Mouse (Mus musculus) hindbrain, embryonic 16.5 days (tissue): ENCODE measurements around the gene Rcan2. TPM values are rescaled to one million over a fixed set of nuclear protein-coding genes. Genes with fewer than 3 reads are reported as not detected.

Source experiments
- ATAC-seq: fragments of 200-750 bp; cut with Nextera tagmentation; 2 replicates; pipeline ENCODE4 v1.8.0; 2017; ENCODE audit warnings: moderate TSS enrichment, moderate library complexity
- H3K27ac ChIP-seq: fragments of 300-500 bp; sonication (generic); 2 replicates; pipeline ENCODE4 v1.5.1; 2014; ENCODE audit warnings: low read depth, mild to moderate bottlenecking, control low read depth, low read length, moderate library complexity
- H3K27me3 ChIP-seq: fragments of 300-500 bp; sonication (generic); replicated peaks from 2 replicates; pipeline ENCODE4 v1.6.1; 2014; ENCODE audit warnings: low read length; ENCODE audit not compliant: control insufficient read depth, insufficient read depth
- H3K36me3 ChIP-seq: fragments of 300-500 bp; sonication (generic); 2 replicates; pipeline ENCODE4 v1.6.1; 2014; ENCODE audit warnings: mild to moderate bottlenecking, low read length, moderate library complexity, mixed read lengths; ENCODE audit not compliant: control insufficient read depth, insufficient read depth
- H3K4me1 ChIP-seq: fragments of 300-500 bp; sonication (generic); 2 replicates; pipeline ENCODE4 v1.6.1; 2014; ENCODE audit warnings: low read depth, low read length; ENCODE audit not compliant: control insufficient read depth, insufficient read depth
- H3K4me2 ChIP-seq: fragments of 300-500 bp; sonication (generic); 2 replicates; pipeline ENCODE4 v1.6.1; 2014; ENCODE audit warnings: mild to moderate bottlenecking, low read length, control low read depth, moderate library complexity
- H3K4me3 ChIP-seq: fragments of 300-500 bp; sonication (generic); 2 replicates; pipeline ENCODE4 v1.5.1; 2014; ENCODE audit warnings: mild to moderate bottlenecking, low read length, control low read depth, moderate library complexity
- H3K9ac ChIP-seq: fragments of 300-500 bp; sonication (generic); 2 replicates; pipeline ENCODE4 v1.6.1; 2014; ENCODE audit warnings: low read depth, mild to moderate bottlenecking, control low read depth, low read length, moderate library complexity
- H3K9me3 ChIP-seq: fragments of 300-500 bp; sonication (generic); 2 replicates; pipeline ENCODE4 v1.6.1; 2014; ENCODE audit warnings: mild to moderate bottlenecking, low read length, moderate library complexity; ENCODE audit not compliant: control insufficient read depth
- WGBS: fragments of 180-500 bp; shearing (Covaris S2); extraction: QIAGEN DNeasy Blood & Tissue Kit; methylation state at CpG from one replicate; pipeline ENCODE4 v1.1.7; 2014; 5-methylcytosine and 5-hydroxymethylcytosine counted together
- polyA plus RNA-seq: library from polyadenylated mRNA; unstranded; fragments of >200 nt; fragmentation: Nextera tagmentation; extraction: Ambion mirVana; gene quantifications from 2 replicates; pipeline ENCODE4 v1.2.1, GENCODE M21; 2015

The Rcan2 gene
- 136 and 147 TPM in 2 replicates for polyA plus RNA-seq

DNA sequence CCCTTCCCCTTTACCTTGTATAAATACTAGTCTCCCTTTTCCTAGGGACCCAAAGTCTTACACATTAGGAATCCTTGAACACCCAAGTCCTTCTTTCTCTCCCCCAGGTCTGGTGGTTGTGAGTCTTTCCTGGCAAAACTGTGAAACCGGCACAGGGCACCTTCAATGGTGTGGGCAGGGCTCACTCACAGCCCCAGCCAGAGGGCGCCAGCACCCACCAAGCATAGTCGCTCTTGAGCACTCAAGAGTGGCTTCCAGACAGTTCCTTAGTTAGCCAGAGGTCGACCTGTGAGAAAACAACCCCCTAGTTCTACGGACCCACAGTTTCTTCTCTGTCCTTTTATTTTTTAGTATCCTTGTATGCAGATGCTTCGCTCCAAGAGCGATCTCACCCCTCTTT lies at the start of gene Rcan2:
Gene Rcan2, plus strand, starts transcription at position 275 of the 400 bp plus-strand sequence.
- ATAC-seq = peak; percentile 91
- no peaks in the 10 kb centered on the region for H3K27me3 ChIP-seq

DNA sequence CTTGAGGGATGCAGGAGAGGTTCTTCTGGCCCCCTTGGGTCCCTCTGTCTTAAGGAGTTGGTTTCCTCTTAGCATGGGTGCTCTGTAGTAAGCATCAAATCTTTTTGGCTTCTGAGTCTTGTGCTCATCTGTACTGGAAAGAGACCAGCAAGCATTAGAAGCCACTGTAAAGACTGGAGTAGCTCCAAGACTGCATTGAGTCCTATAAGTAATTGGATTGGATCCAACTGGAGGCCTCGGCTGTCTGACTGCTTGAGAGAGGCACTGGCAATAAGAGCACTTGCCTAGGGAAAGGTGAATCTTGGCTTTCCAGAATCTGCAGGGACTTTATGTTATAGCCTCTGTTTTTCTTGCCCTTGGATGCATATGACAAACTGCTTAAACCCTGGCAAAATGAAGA lies 48.3 kb upstream of the Rcan2 start:
- 54% methylated on average over 1 of the region's 1 CpGs for WGBS
- Histone ChIP-seq H3K4me2 (no peak overlapping the region), H3K4me1 (no peaks in the 10 kb centered on the region), H3K27ac (no peak overlapping the region), H3K4me3 (no peak overlapping the region), H3K9me3 (no peaks in the 10 kb centered on the region), H3K9ac (no peak overlapping the region), H3K36me3 (no peaks in the 10 kb centered on the region), H3K27me3 (no peaks in the 10 kb centered on the region)
- no peak for ATAC-seq

More for the DNA sequence above, at the start of gene Rcan2:
- Histone ChIP-seq H3K4me1 (no peaks in the 10 kb centered on the region; the same call in none of the 2 replicates), H3K4me2 (peak within 1 kb of the TSS; percentile 92), H3K9me3 (no peaks in the 10 kb centered on the region), H3K36me3 (no peaks in the 10 kb centered on the region), H3K9ac (peak within 1 kb of the TSS; percentile 71), H3K4me3 (peak within 1 kb of the TSS; percentile 67), H3K27ac (peak within 1 kb of the TSS; percentile 69)
- 0% methylated on average over 7 of the region's 7 CpGs for WGBS

DNA sequence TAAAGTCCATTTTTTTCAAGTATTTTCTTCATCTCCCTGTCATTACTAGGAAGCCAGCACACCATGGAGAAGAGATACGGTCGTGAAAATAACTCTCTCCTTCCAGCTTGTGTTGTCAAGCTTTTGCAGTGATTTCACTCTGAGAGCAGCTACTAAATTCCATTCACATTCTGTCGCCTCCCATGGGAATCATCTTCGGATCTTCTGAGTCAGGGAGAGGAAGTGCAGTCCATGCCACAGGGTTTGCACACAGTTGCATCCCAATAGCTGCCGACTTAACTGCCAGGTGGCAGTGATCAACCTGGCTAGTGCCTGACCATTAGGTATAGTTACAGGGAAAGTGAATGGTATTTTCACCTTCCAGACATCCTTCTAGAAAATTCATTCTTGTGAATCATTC lies 46.5 kb upstream of the Rcan2 start:
- 68% methylated on average over 5 of the region's 5 CpGs for WGBS
- Histone ChIP-seq H3K27ac (no peak overlapping the region), H3K9me3 (no peaks in the 10 kb centered on the region)

DNA sequence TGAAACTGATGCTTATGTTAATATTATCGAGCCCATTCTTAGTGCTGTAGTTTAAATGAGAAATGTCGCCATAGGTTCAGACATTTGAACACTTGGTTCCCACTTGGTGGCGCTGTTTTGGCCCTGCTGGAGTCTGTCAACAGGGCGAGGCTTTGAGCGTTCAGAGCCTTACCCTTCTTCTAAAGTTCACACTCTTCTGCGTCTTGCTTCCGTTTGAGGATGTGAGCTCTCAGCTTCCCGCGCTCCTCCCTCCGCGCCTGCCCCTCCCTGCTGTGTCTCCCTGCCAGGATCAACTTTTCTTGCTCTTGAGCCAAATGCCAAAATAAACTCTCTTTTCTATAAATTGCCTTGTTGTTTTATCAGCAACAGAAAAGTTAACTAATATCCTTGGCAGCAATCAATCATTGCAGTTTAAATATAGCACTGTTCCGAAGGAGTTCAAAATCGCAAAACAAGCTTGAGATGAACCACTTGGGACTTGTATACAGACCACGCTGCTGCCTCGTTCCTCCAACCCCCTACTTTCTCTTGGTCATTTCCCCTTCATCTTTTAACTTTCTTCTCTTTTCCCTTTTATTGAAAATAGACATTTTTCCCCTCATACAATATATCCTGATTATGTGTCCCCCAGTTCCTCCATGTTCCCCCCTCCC lies 42.4 kb upstream of the Rcan2 start:
- WGBS = 60% methylated on average over 15 of the region's 15 CpGs
- Histone ChIP-seq H3K36me3 (no peaks in the 10 kb centered on the region), H3K4me1 (no peaks in the 10 kb centered on the region)

More for the DNA sequence above, 46.5 kb upstream of the Rcan2 start:
- Histone ChIP-seq H3K4me1 (no peaks in the 10 kb centered on the region), H3K4me3 (no peak overlapping the region), H3K4me2 (no peak overlapping the region), H3K36me3 (no peaks in the 10 kb centered on the region), H3K9ac (no peak overlapping the region), H3K27me3 (no peaks in the 10 kb centered on the region)
- ATAC-seq = no peak

DNA sequence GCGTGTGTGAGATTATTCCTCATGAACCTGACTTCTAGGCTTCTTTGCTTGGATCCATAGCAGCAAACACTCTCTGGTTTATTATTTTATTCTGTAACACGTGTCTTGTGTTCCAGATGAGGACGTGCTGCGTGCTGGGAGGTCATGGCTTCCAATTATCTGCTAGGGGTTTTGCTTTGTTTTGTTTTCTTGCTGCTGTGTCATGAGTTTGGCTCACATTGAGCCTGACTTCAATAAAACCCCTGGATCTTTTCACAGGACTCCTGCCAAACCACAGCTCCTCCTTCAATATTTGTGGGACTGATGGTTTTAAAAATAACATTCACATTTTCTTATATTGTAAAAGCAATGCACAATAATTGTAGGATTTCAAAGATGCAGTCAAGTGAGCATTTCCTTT lies 16.6 kb upstream of the Rcan2 start:
- no peaks in the 10 kb centered on the region for H3K27me3 ChIP-seq
- H3K4me1 ChIP-seq = no peaks in the 10 kb centered on the region
- H3K4me2 ChIP-seq = no peak overlapping the region
- no peak for ATAC-seq
- no peaks in the 10 kb centered on the region for H3K36me3 ChIP-seq
- no peaks in the 10 kb centered on the region for H3K9me3 ChIP-seq
- no peak overlapping the region for H3K9ac ChIP-seq
- no peak overlapping the region for H3K27ac ChIP-seq
- 67% methylated on average over 4 of the region's 4 CpGs for WGBS
- no peak overlapping the region for H3K4me3 ChIP-seq

More for the DNA sequence above, 42.4 kb upstream of the Rcan2 start:
- no peak overlapping the region for H3K4me2 ChIP-seq
- H3K27ac ChIP-seq = no peak overlapping the region
- no peaks in the 10 kb centered on the region for H3K27me3 ChIP-seq
- no peak for ATAC-seq
- H3K4me3 ChIP-seq = no peak overlapping the region
- H3K9ac ChIP-seq = no peak overlapping the region
- H3K9me3 ChIP-seq = no peaks in the 10 kb centered on the region

DNA sequence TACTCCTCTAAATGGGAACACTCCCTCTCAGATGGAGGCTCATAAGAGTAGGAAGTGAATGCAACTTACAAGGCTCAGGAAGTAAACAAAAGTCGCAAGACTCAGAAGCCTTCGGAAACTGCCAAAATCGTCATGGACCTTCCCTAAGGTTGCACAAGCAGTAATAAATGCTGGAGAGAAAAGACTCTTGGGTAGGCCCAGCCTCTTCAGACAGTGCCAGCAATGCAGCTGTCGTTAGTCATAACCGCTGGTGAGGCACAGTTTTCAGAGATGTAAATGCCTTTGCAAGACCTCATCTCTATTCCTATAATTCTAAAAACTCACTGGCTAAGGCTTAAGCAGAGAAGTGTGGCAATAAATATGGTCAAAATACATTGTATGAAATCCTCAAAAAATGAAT lies 12.9 kb upstream of the Rcan2 start:
- H3K9me3 ChIP-seq = no peaks in the 10 kb centered on the region
- ATAC-seq = no peak
- H3K4me2 ChIP-seq = no peak overlapping the region
- H3K4me1 ChIP-seq = no peaks in the 10 kb centered on the region
- H3K4me3 ChIP-seq = no peak overlapping the region
- no peaks in the 10 kb centered on the region for H3K27me3 ChIP-seq
- WGBS = 89% methylated on average over 5 of the region's 5 CpGs
- H3K9ac ChIP-seq = no peak overlapping the region
- no peaks in the 10 kb centered on the region for H3K36me3 ChIP-seq
- H3K27ac ChIP-seq = no peak overlapping the region

DNA sequence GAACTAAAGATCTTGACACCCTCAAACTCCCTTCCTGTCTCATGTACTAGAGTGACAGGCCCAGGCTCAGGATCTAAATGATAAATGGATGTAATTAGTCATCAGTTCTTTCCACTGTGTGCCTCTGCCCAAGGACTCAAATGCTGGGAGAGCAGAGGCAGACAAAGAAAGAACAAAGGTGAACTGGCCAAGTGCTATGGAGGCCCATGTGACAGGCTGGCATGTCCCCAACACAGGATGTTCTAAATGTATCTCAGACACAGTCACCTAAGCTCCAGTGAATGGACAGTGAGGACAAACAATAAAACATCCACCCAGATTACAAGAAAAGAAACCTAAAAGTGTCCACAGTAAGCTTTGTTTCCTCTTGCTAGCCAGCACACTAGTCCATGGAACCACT lies 11.8 kb upstream of the Rcan2 start:
- Histone ChIP-seq H3K4me2 (no peak overlapping the region), H3K4me1 (no peaks in the 10 kb centered on the region)
- no peak for ATAC-seq

DNA sequence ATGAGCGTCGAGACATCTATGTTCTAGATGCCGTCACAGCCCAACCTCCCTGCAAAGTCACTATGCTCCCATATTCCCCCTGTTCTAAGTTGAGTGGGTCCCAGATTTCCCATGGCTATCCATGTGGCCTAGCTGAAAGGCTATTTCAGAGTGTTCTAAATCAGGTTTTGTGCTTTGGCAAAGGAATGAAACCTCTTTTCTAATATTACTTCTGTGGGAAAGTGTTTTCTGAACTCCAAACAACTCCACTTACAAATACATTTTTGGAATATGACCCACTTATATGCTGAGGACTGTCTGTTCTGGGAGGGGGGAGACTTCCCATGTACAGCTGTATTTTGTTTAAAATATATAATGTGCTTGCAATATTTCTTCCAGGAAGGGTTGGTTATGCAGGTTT lies 9.4 kb upstream of the Rcan2 start:
- H3K27ac ChIP-seq = no peak overlapping the region
- H3K9ac ChIP-seq = no peak overlapping the region
- ATAC-seq = no peak
- 93% methylated on average over 3 of the region's 3 CpGs for WGBS
- no peaks in the 10 kb centered on the region for H3K36me3 ChIP-seq
- no peaks in the 10 kb centered on the region for H3K9me3 ChIP-seq
- no peak overlapping the region for H3K4me3 ChIP-seq
- no peaks in the 10 kb centered on the region for H3K4me1 ChIP-seq
- H3K4me2 ChIP-seq = no peak overlapping the region
- no peaks in the 10 kb centered on the region for H3K27me3 ChIP-seq

More for the DNA sequence above, 11.8 kb upstream of the Rcan2 start:
- Histone ChIP-seq H3K4me3 (no peak overlapping the region), H3K9me3 (no peaks in the 10 kb centered on the region), H3K27me3 (no peaks in the 10 kb centered on the region), H3K36me3 (no peaks in the 10 kb centered on the region), H3K27ac (no peak overlapping the region), H3K9ac (no peak overlapping the region)

DNA sequence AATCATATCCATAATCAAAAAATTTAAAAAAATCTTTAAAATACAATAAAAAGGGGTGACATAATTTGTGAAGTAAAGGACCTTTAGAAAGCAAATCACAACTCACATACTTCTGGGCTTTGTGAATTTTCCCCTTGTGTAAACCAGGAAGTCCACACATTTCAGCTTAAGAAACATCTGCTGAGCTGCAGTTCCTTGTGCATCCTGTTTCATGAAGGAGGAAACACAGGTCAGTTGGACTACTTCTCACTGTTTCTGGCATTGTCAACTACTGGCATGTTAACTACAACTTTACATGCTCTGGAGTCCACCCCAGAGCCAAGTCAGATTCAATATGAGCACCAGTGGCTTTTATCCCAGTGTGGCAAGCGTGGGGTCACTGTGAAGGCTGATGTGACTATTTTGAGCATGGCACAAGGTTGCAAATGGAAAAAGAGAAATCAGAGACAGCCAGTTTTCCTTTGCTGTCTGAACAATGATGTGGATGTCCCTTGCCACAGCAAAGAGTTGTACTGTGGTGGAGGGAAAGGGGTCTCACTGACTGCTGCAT lies 6.3 kb upstream of the Rcan2 start:
- H3K27me3 ChIP-seq = no peaks in the 10 kb centered on the region
- no peaks in the 10 kb centered on the region for H3K36me3 ChIP-seq
- no peak for ATAC-seq
- H3K9me3 ChIP-seq = no peaks in the 10 kb centered on the region
- no peak overlapping the region for H3K27ac ChIP-seq
- no peak overlapping the region for H3K4me2 ChIP-seq
- H3K9ac ChIP-seq = no peak overlapping the region
- no peak overlapping the region for H3K4me3 ChIP-seq
- H3K4me1 ChIP-seq = no peaks in the 10 kb centered on the region
- 68% methylated on average over 1 of the region's 1 CpGs for WGBS
